Mouse (Mus musculus) forebrain, embryonic 14.5 days (tissue): Measurements from ENCODE around the gene Sdhd. TPM values are rescaled to one million over a fixed set of nuclear protein-coding genes. Genes with fewer than 3 reads are reported as not detected.

Experiments used
- ATAC-seq: fragments of 200-750 bp; cut with Nextera tagmentation; 2 replicates; pipeline ENCODE4 v1.8.0; 2017; ENCODE audit warnings: mild to moderate bottlenecking, moderate library complexity
- DNase-seq: peaks from one replicate; pipeline ENCODE4 v3.0.0-alpha.2; 2015; ENCODE audit warnings: low spot score
- H3K27ac ChIP-seq: fragments of 300-500 bp; sonication (generic); 2 replicates; pipeline ENCODE4 v1.5.1; 2014; ENCODE audit warnings: low read depth, mild to moderate bottlenecking, control low read depth, low read length, moderate library complexity
- H3K27me3 ChIP-seq: fragments of 300-500 bp; sonication (generic); replicated peaks from 2 replicates; pipeline ENCODE4 v1.6.1; 2014; ENCODE audit warnings: low read length, control low read depth, mixed read lengths; ENCODE audit not compliant: control insufficient read depth, insufficient read depth
- H3K36me3 ChIP-seq: fragments of 300-500 bp; sonication (generic); 2 replicates; pipeline ENCODE4 v1.6.1; 2014; ENCODE audit warnings: low read length, control low read depth; ENCODE audit not compliant: control insufficient read depth, insufficient read depth
- H3K4me1 ChIP-seq: fragments of 300-500 bp; sonication (generic); 2 replicates; pipeline ENCODE4 v1.6.1; 2014; ENCODE audit warnings: antibody characterized with exemption, low read length, control low read depth; ENCODE audit not compliant: control insufficient read depth, insufficient read depth
- H3K4me2 ChIP-seq: fragments of 300-500 bp; sonication (generic); 2 replicates; pipeline ENCODE4 v1.6.1; 2014; ENCODE audit warnings: mild to moderate bottlenecking, control low read depth, low read length
- H3K4me3 ChIP-seq: fragments of 300-500 bp; sonication (generic); 2 replicates; pipeline ENCODE4 v1.5.1; 2014; ENCODE audit warnings: low read depth, low read length, control low read depth
- H3K9ac ChIP-seq: fragments of 300-500 bp; sonication (generic); 2 replicates; pipeline ENCODE4 v1.6.1; 2014; ENCODE audit warnings: mild to moderate bottlenecking, low read length, control low read depth, moderate library complexity
- H3K9me3 ChIP-seq: fragments of 300-500 bp; sonication (generic); replicated peaks from 2 replicates; pipeline ENCODE4 v1.6.1; 2016; ENCODE audit warnings: low read length, control low read depth, mixed read lengths; ENCODE audit not compliant: control insufficient read depth
- WGBS: fragments of 180-500 bp; shearing (Covaris S2); extraction: QIAGEN DNeasy Blood & Tissue Kit; methylation state at CpG from one replicate; pipeline ENCODE4 v1.1.7; 2014; 5-methylcytosine and 5-hydroxymethylcytosine counted together
- polyA plus RNA-seq: library from polyadenylated mRNA; unstranded; fragments of >200 nt; fragmentation: Nextera tagmentation; extraction: Ambion mirVana; gene quantifications from 2 replicates; pipeline ENCODE4 v1.2.1, GENCODE M21; 2014

Gene Sdhd
- polyA plus RNA-seq, 1 experiment from 2014 or later, result 273 TPM

DNA sequence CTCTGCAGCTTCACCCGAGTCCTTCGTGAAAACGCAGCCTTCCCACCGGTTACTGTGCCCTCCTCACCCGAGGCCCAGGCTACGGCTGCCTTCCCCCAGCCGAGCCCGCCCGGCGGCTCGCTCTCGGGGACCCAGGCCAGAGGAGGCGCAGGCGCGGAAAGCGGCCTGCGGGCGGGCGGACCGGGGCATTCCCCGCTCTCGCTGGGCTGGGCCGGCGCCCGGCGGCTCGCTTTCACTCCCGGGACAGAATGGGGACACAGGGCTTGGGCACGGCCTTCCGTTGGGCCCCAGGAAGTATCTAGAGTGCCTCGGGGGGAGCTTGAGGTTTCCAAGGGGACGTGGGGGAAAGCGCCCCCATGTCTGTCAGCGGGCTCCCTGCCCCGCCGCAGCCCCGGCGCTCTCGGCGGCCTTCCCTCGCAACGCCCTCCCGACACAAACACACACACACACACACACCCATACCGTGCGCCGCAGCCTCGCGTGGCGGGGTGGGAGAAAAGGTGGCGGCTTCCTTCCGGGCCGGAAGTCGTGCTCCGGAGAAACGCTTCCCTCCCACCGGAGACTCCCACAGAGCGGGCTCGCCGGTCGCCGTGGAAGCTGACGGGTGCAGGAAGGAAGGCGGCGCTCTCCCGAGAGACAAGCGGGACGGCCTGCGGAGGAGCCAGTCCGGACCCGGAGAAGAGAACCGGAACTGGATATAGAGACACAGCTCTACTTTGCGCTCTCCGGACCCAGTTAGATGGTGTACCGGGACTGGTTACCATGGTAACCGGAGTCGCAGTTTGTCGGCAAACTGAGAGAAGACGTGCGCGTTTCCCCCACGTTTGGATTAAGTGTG lies 13.4 kb upstream of the Sdhd start, which contains the start of the genes Pih1d2 and Nkapd1:
Gene Pih1d2 (plus strand): TSS at position 556 of the 838 bp plus-strand sequence.
Gene Nkapd1 (minus strand): TSS at position 699 of the 838 bp plus-strand sequence.
- under 1% methylated on average over 76 of the region's 81 CpGs for WGBS
- ATAC-seq, result peak; percentile 95
- Histone ChIP-seq H3K9ac (peak within 1 kb of the TSS; percentile 92), H3K36me3 (peaks cover 26% of the 10 kb centered on the region), H3K9me3 (no peaks in the 10 kb centered on the region), H3K4me1 (peaks cover 8% of the 10 kb centered on the region), H3K4me2 (peak within 1 kb of the TSS; percentile 88), H3K27ac (peak within 1 kb of the TSS; percentile 89), H3K4me3 (peak within 1 kb of the TSS; percentile 98), H3K27me3 (no peaks in the 10 kb centered on the region)
- DNase-seq, result peak; percentile 95

- 40% methylated on average over 11 of the region's 11 CpGs for WGBS
- Histone ChIP-seq H3K4me2 (peak overlapping the region; percentile 88), H3K4me3 (peak overlapping the region; percentile 98), H3K27me3 (no peaks in the 10 kb centered on the region), H3K9ac (peak overlapping the region; percentile 92), H3K36me3 (peaks cover 33% of the 10 kb centered on the region), H3K9me3 (no peaks in the 10 kb centered on the region), H3K27ac (no peak overlapping the region), H3K4me1 (peaks cover 8% of the 10 kb centered on the region)
- DNase-seq (no peak), ATAC-seq (no peak)
Measured at GRCm38 (mm10) chr9:50616161-50616560, 12.5 kb upstream of the Sdhd start.

- no peak for DNase-seq
- Histone ChIP-seq H3K9me3 (no peaks in the 10 kb centered on the region), H3K9ac (no peak overlapping the region), H3K27me3 (no peaks in the 10 kb centered on the region), H3K4me1 (peaks cover 8% of the 10 kb centered on the region), H3K27ac (no peak overlapping the region), H3K4me2 (no peak overlapping the region), H3K36me3 (peaks cover 66% of the 10 kb centered on the region), H3K4me3 (no peak overlapping the region)
- WGBS, result 87% methylated on average over 4 of the region's 4 CpGs
- no peak for ATAC-seq
Measured at GRCm38 (mm10) chr9:50612115-50612514, 8.5 kb upstream of the Sdhd start.

DNA sequence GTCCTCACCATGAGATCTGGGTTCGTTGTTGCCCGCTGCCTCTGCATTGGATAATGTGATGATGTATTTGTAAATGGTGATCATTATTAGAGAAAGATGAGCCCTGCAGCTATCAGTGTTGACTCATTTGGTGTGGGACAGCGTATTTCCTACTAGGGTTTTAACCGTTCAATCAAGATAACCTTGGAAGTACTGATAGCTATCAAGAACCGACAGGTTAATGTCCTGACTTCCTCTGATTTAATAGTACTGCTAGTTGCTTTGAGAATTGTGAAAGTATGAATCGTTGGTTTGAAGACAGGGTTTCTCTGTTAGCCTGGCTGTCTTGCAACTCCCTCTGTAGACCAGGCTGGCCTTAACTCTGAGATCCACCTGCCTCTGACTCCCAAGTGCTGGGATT lies 726 bp upstream of the Sdhd start:
- H3K9ac ChIP-seq, result peak overlapping the region; percentile 85
- H3K36me3 ChIP-seq, result peaks cover 45% of the 10 kb centered on the region
- 3% methylated on average over 6 of the region's 6 CpGs for WGBS
- peak overlapping the region; percentile 67 for H3K4me3 ChIP-seq
- H3K4me2 ChIP-seq, result peak overlapping the region; percentile 95
- no peaks in the 10 kb centered on the region for H3K9me3 ChIP-seq
- peaks cover 18% of the 10 kb centered on the region for H3K4me1 ChIP-seq
- no peak overlapping the region for H3K27ac ChIP-seq
- ATAC-seq (no peak), DNase-seq (no peak)
- no peaks in the 10 kb centered on the region for H3K27me3 ChIP-seq

DNA sequence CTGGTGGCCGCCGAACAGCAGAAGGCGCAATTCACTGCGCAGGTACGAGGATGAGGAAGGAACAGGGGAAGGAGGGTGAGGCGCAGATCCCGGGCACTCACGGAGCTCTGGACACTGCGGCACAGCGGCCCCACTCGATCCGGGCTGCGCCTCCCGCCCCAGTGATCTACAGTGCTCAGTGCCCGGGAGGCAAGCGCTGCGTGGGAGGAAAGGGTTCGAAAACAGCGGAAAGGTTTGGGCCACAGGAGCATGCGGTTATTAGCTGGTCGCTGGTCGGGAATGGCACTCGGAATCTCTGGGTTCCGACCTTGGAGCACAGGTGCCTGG lies 349 bp upstream of the Sdhd start:
- H3K36me3 ChIP-seq, result peaks cover 47% of the 10 kb centered on the region
- no peaks in the 10 kb centered on the region for H3K27me3 ChIP-seq
- 0% methylated on average over 24 of the region's 24 CpGs for WGBS

DNA sequence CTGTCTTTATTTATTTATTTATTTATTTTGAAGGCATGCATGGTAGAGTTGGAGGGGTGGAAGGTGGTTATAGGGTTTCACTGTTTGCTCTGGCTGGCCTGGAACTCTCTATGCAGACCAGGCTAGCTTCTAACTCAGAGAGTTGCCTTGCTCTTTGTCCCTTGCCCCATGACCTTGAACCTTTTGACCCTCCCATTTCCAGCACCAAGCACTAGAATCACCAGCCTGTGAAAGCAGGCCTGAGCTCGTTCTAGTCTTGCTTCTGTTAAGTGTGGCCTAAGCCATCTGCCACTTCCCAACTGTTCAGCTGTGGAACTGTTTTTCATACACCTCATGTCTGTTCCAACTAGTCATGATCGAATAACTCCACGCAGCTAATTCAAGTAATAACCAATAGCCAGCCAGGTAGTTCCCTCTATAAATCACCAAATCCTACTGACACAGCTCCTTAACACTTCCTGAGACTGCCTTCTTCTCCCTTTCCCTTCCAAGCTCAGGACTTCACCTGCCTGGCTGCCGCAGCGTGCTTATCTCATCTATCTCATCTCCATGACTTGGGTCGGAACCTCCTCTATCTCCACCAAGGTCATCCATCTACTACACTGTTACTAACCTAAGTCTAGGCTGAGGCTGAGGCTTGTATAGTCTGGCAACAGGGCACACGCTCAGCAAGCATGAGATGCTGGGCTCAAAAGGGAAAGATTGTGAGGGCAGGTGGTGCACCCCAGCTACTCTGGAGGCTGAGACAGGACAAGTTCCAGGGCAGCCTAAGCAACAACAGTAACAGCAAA lies 1.4 kb downstream of the Sdhd start:
- ATAC-seq, result no peak
- Histone ChIP-seq H3K4me2 (peak overlapping the region; percentile 95), H3K9me3 (no peaks in the 10 kb centered on the region), H3K36me3 (peaks cover 47% of the 10 kb centered on the region), H3K27ac (no peak overlapping the region), H3K9ac (no peak overlapping the region), H3K4me3 (peak overlapping the region; percentile 67), H3K27me3 (no peaks in the 10 kb centered on the region), H3K4me1 (peaks cover 18% of the 10 kb centered on the region)
- DNase-seq, result no peak
- WGBS, result 92% methylated on average over 7 of the region's 7 CpGs

More for the DNA sequence above, 349 bp upstream of the Sdhd start:
- H3K9me3 ChIP-seq, result no peaks in the 10 kb centered on the region
- ATAC-seq, result peak; percentile 87
- peak overlapping the region; percentile 76; the same call in 1 of the 2 replicates for H3K27ac ChIP-seq
- DNase-seq, result no peak
- peak overlapping the region; percentile 95 for H3K4me2 ChIP-seq
- H3K4me1 ChIP-seq, result peaks cover 18% of the 10 kb centered on the region
- H3K9ac ChIP-seq, result peak overlapping the region; percentile 85
- H3K4me3 ChIP-seq, result peak overlapping the region; percentile 67

- no peak for DNase-seq
- no peak overlapping the region for H3K9ac ChIP-seq
- no peak overlapping the region for H3K4me2 ChIP-seq
- no peak for ATAC-seq
- no peaks in the 10 kb centered on the region for H3K27me3 ChIP-seq
- peaks cover 18% of the 10 kb centered on the region for H3K4me1 ChIP-seq
- 88% methylated on average over 6 of the region's 6 CpGs for WGBS
- peaks cover 49% of the 10 kb centered on the region for H3K36me3 ChIP-seq
- H3K9me3 ChIP-seq, result no peaks in the 10 kb centered on the region
- H3K27ac ChIP-seq, result no peak overlapping the region
- no peak overlapping the region for H3K4me3 ChIP-seq
Measured at GRCm38 (mm10) chr9:50601536-50601935, 2.1 kb downstream of the Sdhd start.

DNA sequence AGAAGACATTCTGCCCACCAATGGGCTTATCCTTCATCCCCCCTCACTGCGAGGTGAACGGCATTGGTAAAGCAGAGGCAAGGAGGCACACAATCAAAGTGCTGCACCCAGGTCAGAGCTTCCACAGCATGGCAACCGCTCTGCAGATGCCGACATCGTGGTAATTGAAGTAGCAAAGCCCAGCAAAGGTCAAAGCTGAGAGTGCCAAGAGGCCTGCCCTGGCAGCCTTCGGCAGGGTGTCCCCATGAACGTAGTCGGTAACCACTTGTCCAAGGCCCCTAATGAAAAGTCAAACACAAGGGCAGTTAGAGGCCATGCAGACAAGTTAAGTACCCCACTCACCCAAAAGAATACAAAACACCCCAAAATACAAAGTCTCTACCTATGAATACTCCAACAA lies 6.6 kb downstream of the Sdhd start:
- Histone ChIP-seq H3K9ac (no peak overlapping the region), H3K4me1 (peaks cover under 1% of the 10 kb centered on the region; the same call in 1 of the 2 replicates), H3K9me3 (no peaks in the 10 kb centered on the region), H3K27me3 (no peaks in the 10 kb centered on the region), H3K36me3 (peaks cover 58% of the 10 kb centered on the region), H3K4me2 (no peak overlapping the region), H3K4me3 (no peak overlapping the region), H3K27ac (no peak overlapping the region)
- WGBS, result 95% methylated on average over 8 of the region's 8 CpGs
- ATAC-seq (no peak), DNase-seq (no peak)
